Mouse (Mus musculus) hindbrain, embryonic 13.5 days (tissue): ENCODE data around the gene Usp32. TPM values are rescaled to one million over a fixed set of nuclear protein-coding genes. Genes with fewer than 3 reads are reported as not detected.
A peak's percentile ranks its signal among the peaks of the same experiment; 100 is the strongest.

Experiments used
- ATAC-seq: fragments of 200-750 bp; cut with Nextera tagmentation; 2 replicates; pipeline ENCODE4 v1.8.0; 2017; ENCODE audit warnings: moderate TSS enrichment; ENCODE audit not compliant: low FRiP score
- H3K27ac ChIP-seq: fragments of 300-500 bp; sonication (generic); 2 replicates; pipeline ENCODE4 v1.5.1; 2015; ENCODE audit warnings: inconsistent platforms, mild to moderate bottlenecking, moderate library complexity
- H3K27me3 ChIP-seq: fragments of 300-500 bp; sonication (generic); 2 replicates; pipeline ENCODE4 v1.6.1; 2015; ENCODE audit warnings: mild to moderate bottlenecking, inconsistent platforms
- H3K36me3 ChIP-seq: fragments of 300-500 bp; sonication (generic); 2 replicates; pipeline ENCODE4 v1.6.1; 2015; ENCODE audit warnings: mild to moderate bottlenecking, inconsistent platforms
- H3K4me1 ChIP-seq: fragments of 300-500 bp; sonication (generic); replicated peaks from 2 replicates; pipeline ENCODE4 v1.6.1; 2015; ENCODE audit warnings: inconsistent platforms
- H3K4me2 ChIP-seq: fragments of 300-500 bp; sonication (generic); 2 replicates; pipeline ENCODE4 v1.6.1; 2015; ENCODE audit warnings: inconsistent platforms, mild to moderate bottlenecking, moderate library complexity
- H3K4me3 ChIP-seq: fragments of 300-500 bp; sonication (generic); 2 replicates; pipeline ENCODE4 v1.5.1; 2015; ENCODE audit warnings: mild to moderate bottlenecking, inconsistent platforms
- H3K9ac ChIP-seq: fragments of 300-500 bp; sonication (generic); 2 replicates; pipeline ENCODE4 v1.6.1; 2015; ENCODE audit warnings: mild to moderate bottlenecking, inconsistent platforms
- H3K9me3 ChIP-seq: fragments of 300-500 bp; sonication (generic); 2 replicates; pipeline ENCODE4 v1.6.1; 2016; ENCODE audit warnings: inconsistent platforms
- WGBS: fragments of 180-500 bp; shearing (Covaris S2); methylation state at CpG from one replicate; pipeline ENCODE4 v1.1.7; 2015; 5-methylcytosine and 5-hydroxymethylcytosine counted together
- polyA plus RNA-seq: library from polyadenylated mRNA; unstranded; fragments of >200 nt; fragmentation: Nextera tagmentation; extraction: Ambion mirVana; gene quantifications from 2 replicates; pipeline ENCODE4 v1.2.1, GENCODE M21; 2015

The Usp32 gene
- polyA plus RNA-seq, 1 experiment from 2014 or later, result 13.0 TPM

- no peak overlapping the region for H3K27ac ChIP-seq
- WGBS, result 69% methylated on average over 3 of the region's 3 CpGs
- H3K27me3 ChIP-seq, result no peaks in the 10 kb centered on the region
- no peaks in the 10 kb centered on the region for H3K36me3 ChIP-seq
- no peak overlapping the region for H3K4me2 ChIP-seq
- ATAC-seq, result no peak
- peaks cover 11% of the 10 kb centered on the region for H3K4me1 ChIP-seq
- no peak overlapping the region for H3K4me3 ChIP-seq
- no peak overlapping the region for H3K9ac ChIP-seq
- H3K9me3 ChIP-seq, result no peaks in the 10 kb centered on the region
Measured at GRCm38 (mm10) chr11:84972067-84972466, 167.9 kb downstream of the Usp32 start.

- Histone ChIP-seq H3K9ac (no peak overlapping the region), H3K4me2 (no peak overlapping the region), H3K27me3 (no peaks in the 10 kb centered on the region), H3K4me3 (no peak overlapping the region), H3K4me1 (peaks cover 14% of the 10 kb centered on the region), H3K36me3 (no peaks in the 10 kb centered on the region), H3K9me3 (no peaks in the 10 kb centered on the region), H3K27ac (no peak overlapping the region)
- 62% methylated on average over 6 of the region's 6 CpGs for WGBS
- ATAC-seq, result no peak
Measured at GRCm38 (mm10) chr11:84968775-84969174, 171.2 kb downstream of the Usp32 start.

GRCm38 (mm10) chr11:84968309-84968708, 171.7 kb downstream of the Usp32 start:
- WGBS, result 76% methylated on average over 4 of the region's 4 CpGs
- no peaks in the 10 kb centered on the region for H3K36me3 ChIP-seq
- no peaks in the 10 kb centered on the region for H3K27me3 ChIP-seq
- H3K4me2 ChIP-seq, result no peak overlapping the region
- H3K9ac ChIP-seq, result no peak overlapping the region
- H3K4me3 ChIP-seq, result no peak overlapping the region
- H3K27ac ChIP-seq, result no peak overlapping the region
- ATAC-seq, result no peak
- H3K4me1 ChIP-seq, result peaks cover 14% of the 10 kb centered on the region
- no peaks in the 10 kb centered on the region for H3K9me3 ChIP-seq

GRCm38 (mm10) chr11:84967113-84967512, 172.8 kb downstream of the Usp32 start:
- no peaks in the 10 kb centered on the region for H3K9me3 ChIP-seq
- no peak overlapping the region for H3K9ac ChIP-seq
- no peak overlapping the region for H3K4me3 ChIP-seq
- peaks cover 14% of the 10 kb centered on the region for H3K4me1 ChIP-seq
- no peak overlapping the region for H3K4me2 ChIP-seq
- ATAC-seq, result peak; percentile 54; the same call in 1 of the 2 replicates
- no peak overlapping the region; the same call in 1 of the 2 replicates for H3K27ac ChIP-seq
- H3K27me3 ChIP-seq, result no peaks in the 10 kb centered on the region
- no peaks in the 10 kb centered on the region for H3K36me3 ChIP-seq
- WGBS, result 8% methylated on average over 5 of the region's 5 CpGs

GRCm38 (mm10) chr11:84966696-84967095, 173.3 kb downstream of the Usp32 start:
- ATAC-seq, result peak; percentile 21; the same call in 1 of the 2 replicates
- no peaks in the 10 kb centered on the region for H3K36me3 ChIP-seq

GRCm38 (mm10) chr11:84963556-84963955, 176.4 kb downstream of the Usp32 start:
- ATAC-seq, result no peak
- H3K4me2 ChIP-seq, result no peak overlapping the region
- no peak overlapping the region for H3K4me3 ChIP-seq
- no peaks in the 10 kb centered on the region for H3K9me3 ChIP-seq
- peaks cover 25% of the 10 kb centered on the region for H3K27me3 ChIP-seq
- 90% methylated on average over 3 of the region's 3 CpGs for WGBS
- H3K36me3 ChIP-seq, result no peaks in the 10 kb centered on the region
- H3K9ac ChIP-seq, result no peak overlapping the region
- H3K27ac ChIP-seq, result no peak overlapping the region
- peaks cover 24% of the 10 kb centered on the region for H3K4me1 ChIP-seq

More at GRCm38 (mm10) chr11:84966696-84967095, 173.3 kb downstream of the Usp32 start:
- Histone ChIP-seq H3K27me3 (no peaks in the 10 kb centered on the region), H3K4me1 (peaks cover 14% of the 10 kb centered on the region), H3K9ac (no peak overlapping the region), H3K4me2 (no peak overlapping the region), H3K4me3 (no peak overlapping the region), H3K27ac (no peak overlapping the region), H3K9me3 (no peaks in the 10 kb centered on the region)
- 60% methylated on average over 4 of the region's 4 CpGs for WGBS

- H3K4me1 ChIP-seq, result peaks cover 28% of the 10 kb centered on the region
- 93% methylated on average over 4 of the region's 4 CpGs for WGBS
- H3K4me3 ChIP-seq, result no peak overlapping the region
- no peaks in the 10 kb centered on the region for H3K36me3 ChIP-seq
- H3K9ac ChIP-seq, result no peak overlapping the region
- no peak for ATAC-seq
- no peak overlapping the region for H3K27ac ChIP-seq
- no peak overlapping the region for H3K4me2 ChIP-seq
- no peaks in the 10 kb centered on the region for H3K9me3 ChIP-seq
- peaks cover 36% of the 10 kb centered on the region for H3K27me3 ChIP-seq
Measured at GRCm38 (mm10) chr11:84962536-84962935, 177.4 kb downstream of the Usp32 start.

GRCm38 (mm10) chr11:84961571-84961970, 178.4 kb downstream of the Usp32 start:
- Histone ChIP-seq H3K9me3 (no peaks in the 10 kb centered on the region), H3K27me3 (peaks cover 45% of the 10 kb centered on the region), H3K4me3 (no peak overlapping the region), H3K9ac (no peak overlapping the region), H3K4me1 (peaks cover 26% of the 10 kb centered on the region), H3K36me3 (no peaks in the 10 kb centered on the region), H3K4me2 (no peak overlapping the region), H3K27ac (no peak overlapping the region)
- WGBS, result 89% methylated on average over 4 of the region's 4 CpGs
- no peak for ATAC-seq

- H3K27ac ChIP-seq, result no peak overlapping the region
- no peaks in the 10 kb centered on the region for H3K9me3 ChIP-seq
- H3K27me3 ChIP-seq, result peaks cover 53% of the 10 kb centered on the region
- no peak overlapping the region for H3K9ac ChIP-seq
- H3K4me1 ChIP-seq, result peaks cover 26% of the 10 kb centered on the region
- no peak overlapping the region for H3K4me2 ChIP-seq
- no peak for ATAC-seq
- H3K4me3 ChIP-seq, result no peak overlapping the region
- no peaks in the 10 kb centered on the region for H3K36me3 ChIP-seq
- 77% methylated on average over 6 of the region's 6 CpGs for WGBS
Measured at GRCm38 (mm10) chr11:84960780-84961179, 179.2 kb downstream of the Usp32 start.

- Histone ChIP-seq H3K4me2 (no peak overlapping the region), H3K9ac (no peak overlapping the region; the same call in 1 of the 2 replicates), H3K4me3 (no peak overlapping the region), H3K9me3 (no peaks in the 10 kb centered on the region), H3K27ac (no peak overlapping the region), H3K4me1 (peaks cover 26% of the 10 kb centered on the region), H3K27me3 (peaks cover 56% of the 10 kb centered on the region), H3K36me3 (no peaks in the 10 kb centered on the region)
- no peak for ATAC-seq
- 38% methylated on average over 3 of the region's 3 CpGs for WGBS
Measured at GRCm38 (mm10) chr11:84960291-84960690, 179.7 kb downstream of the Usp32 start.

GRCm38 (mm10) chr11:84959701-84960181, 180.2 kb downstream of the Usp32 start:
- no peak overlapping the region for H3K27ac ChIP-seq
- no peak overlapping the region for H3K4me2 ChIP-seq
- ATAC-seq, result no peak
- peaks cover 26% of the 10 kb centered on the region for H3K4me1 ChIP-seq
- WGBS, result 3% methylated on average over 9 of the region's 9 CpGs
- H3K27me3 ChIP-seq, result peaks cover 60% of the 10 kb centered on the region
- no peaks in the 10 kb centered on the region for H3K9me3 ChIP-seq
- no peak overlapping the region for H3K4me3 ChIP-seq
- no peak overlapping the region; the same call in 1 of the 2 replicates for H3K9ac ChIP-seq
- no peaks in the 10 kb centered on the region for H3K36me3 ChIP-seq

GRCm38 (mm10) chr11:84959181-84959580, 180.8 kb downstream of the Usp32 start:
- peaks cover 61% of the 10 kb centered on the region for H3K27me3 ChIP-seq
- WGBS, result 32% methylated on average over 5 of the region's 5 CpGs

GRCm38 (mm10) chr11:84958271-84958630, 181.7 kb downstream of the Usp32 start:
- Histone ChIP-seq H3K4me1 (peaks cover 26% of the 10 kb centered on the region), H3K4me3 (peak overlapping the region; percentile 39), H3K9ac (no peak overlapping the region), H3K36me3 (no peaks in the 10 kb centered on the region), H3K9me3 (no peaks in the 10 kb centered on the region), H3K27me3 (peaks cover 61% of the 10 kb centered on the region), H3K27ac (no peak overlapping the region), H3K4me2 (peak overlapping the region; percentile 64)
- no peak for ATAC-seq
- 3% methylated on average over 11 of the region's 11 CpGs for WGBS

More at GRCm38 (mm10) chr11:84959181-84959580, 180.8 kb downstream of the Usp32 start:
- no peak overlapping the region for H3K27ac ChIP-seq
- H3K36me3 ChIP-seq, result no peaks in the 10 kb centered on the region
- no peak overlapping the region for H3K4me3 ChIP-seq
- H3K4me2 ChIP-seq, result no peak overlapping the region
- no peak overlapping the region for H3K9ac ChIP-seq
- no peaks in the 10 kb centered on the region for H3K9me3 ChIP-seq
- H3K4me1 ChIP-seq, result peaks cover 26% of the 10 kb centered on the region
- ATAC-seq, result no peak
